Mouse (Mus musculus) megakaryocyte, adult 5-6 weeks (primary cell): ENCODE data around the gene Cbl. TPM values are rescaled to one million over a fixed set of nuclear protein-coding genes. Genes with fewer than 3 reads are reported as not detected.

Experiments
- ATAC-seq: 2 replicates; pipeline ENCODE4 v1.8.0; 2016; ENCODE audit warnings: mild to moderate bottlenecking, inconsistent platforms; ENCODE audit not compliant: poor library complexity, severe bottlenecking
- total RNA-seq, 2 experiments: library from RNA; stranded (forward) in 1 of 2; stranded (reverse) in 1 of 2; fragments of 153-499, 151-499 nt in 1 of 2; fragments of 221-1000, 200-1000 nt in 1 of 2; gene quantifications; 2 replicates each; pipeline versions ENCODE4 v1.2.3 to v1.2.4; 2015 to 2017

Cbl gene
- 179 and 180 TPM in 2 replicates for total RNA-seq (2015)
- total RNA-seq (2017), result 45.3 and 70.2 TPM in 2 replicates

GRCm38 (mm10) chr9:44233802-44234478 lies at the start of gene Cbl:
Gene Cbl, minus strand, starts transcription at chr9:44234049.
- peak; percentile 85 for ATAC-seq

GRCm38 (mm10) chr9:44283183-44283582 lies 49.3 kb upstream of the Cbl start:
- ATAC-seq, result no peak

GRCm38 (mm10) chr9:44269973-44270372 lies 36.1 kb upstream of the Cbl start:
- ATAC-seq, result no peak

- no peak for ATAC-seq
Measured at GRCm38 (mm10) chr9:44269077-44269476, 35.2 kb upstream of the Cbl start.

GRCm38 (mm10) chr9:44268432-44268831 lies 34.6 kb upstream of the Cbl start, which contains the start of gene Nlrx1:
Gene Nlrx1, minus strand, starts transcription at chr9:44268599.
- peak; percentile 72 for ATAC-seq

- ATAC-seq, result peak; percentile 87
Measured at GRCm38 (mm10) chr9:44268027-44268360, 34.1 kb upstream of the Cbl start.

- ATAC-seq, result no peak
Measured at GRCm38 (mm10) chr9:44267319-44268026, 33.6 kb upstream of the Cbl start.

- ATAC-seq, result peak; percentile 41
Measured at GRCm38 (mm10) chr9:44266478-44267226, 32.8 kb upstream of the Cbl start.

GRCm38 (mm10) chr9:44261388-44261787 lies 27.5 kb upstream of the Cbl start:
- no peak for ATAC-seq

GRCm38 (mm10) chr9:44259014-44259413 lies 25.2 kb upstream of the Cbl start:
- peak; percentile 69 for ATAC-seq

- ATAC-seq, result no peak
Measured at GRCm38 (mm10) chr9:44256213-44256612, 22.4 kb upstream of the Cbl start.

- no peak for ATAC-seq
Measured at GRCm38 (mm10) chr9:44255136-44255521, 21.3 kb upstream of the Cbl start.

GRCm38 (mm10) chr9:44254508-44255135 lies 20.8 kb upstream of the Cbl start:
- no peak for ATAC-seq

GRCm38 (mm10) chr9:44253441-44253840 lies 19.6 kb upstream of the Cbl start:
- no peak for ATAC-seq

- no peak for ATAC-seq
Measured at GRCm38 (mm10) chr9:44251314-44251713, 17.5 kb upstream of the Cbl start, which contains the start of gene Pdzd3. Gene Pdzd3, minus strand, starts transcription at chr9:44251471.

- ATAC-seq, result no peak
Measured at GRCm38 (mm10) chr9:44250445-44250844, 16.6 kb upstream of the Cbl start.

GRCm38 (mm10) chr9:44249181-44250146 lies 15.6 kb upstream of the Cbl start:
- ATAC-seq, result peak; percentile 95

GRCm38 (mm10) chr9:44247907-44248306 lies 14.1 kb upstream of the Cbl start:
- no peak for ATAC-seq

GRCm38 (mm10) chr9:44243621-44244020 lies 9.8 kb upstream of the Cbl start:
- no peak for ATAC-seq

- no peak for ATAC-seq
Measured at GRCm38 (mm10) chr9:44241418-44241817, 7.6 kb upstream of the Cbl start.
